Mouse (Mus musculus): ENCODE data around the gene Meltf. TPM values are rescaled to one million over a fixed set of nuclear protein-coding genes. Genes with fewer than 3 reads are reported as not detected.

Meltf gene
- total RNA-seq, 2 experiments from 2014 or later, result 0.07 TPM; not detected in 1

- intact Hi-C loops (cut with DNase I), result no loop called here
- DNase-seq, result no peak
These were observed 5.3 kb downstream of the Meltf start for GRCm38 (mm10) chr16:31883902-31884301.

- intact Hi-C loops (cut with DNase I), result no loop called here
- DNase-seq, result no peak
These were observed 12.3 kb downstream of the Meltf start for GRCm38 (mm10) chr16:31890907-31891306.

- intact Hi-C loops (cut with DNase I), result no loop called here
- DNase-seq, result no peak
These were observed 15.0 kb downstream of the Meltf start for GRCm38 (mm10) chr16:31893396-31894141.

GRCm38 (mm10) chr16:31896971-31897774 is 18.6 kb downstream of the Meltf start:
- peak in 1 of 2 experiments; percentile 38 for DNase-seq
- intact Hi-C loops (cut with DNase I), result no loop called here

GRCm38 (mm10) chr16:31898546-31899326 is 20.1 kb downstream of the Meltf start:
- intact Hi-C loops (cut with DNase I), result no loop called here
- no peak for DNase-seq

GRCm38 (mm10) chr16:31901886-31902285 is 23.3 kb downstream of the Meltf start:
- intact Hi-C loops (cut with DNase I), result no loop called here
- no peak for DNase-seq

GRCm38 (mm10) chr16:31903239-31903638 is 24.6 kb downstream of the Meltf start:
- no peak for DNase-seq
- intact Hi-C loops (cut with DNase I), result no loop called here

- DNase-seq, result no peak
- intact Hi-C loops (cut with DNase I), result no loop called here
These were observed 26.7 kb downstream of the Meltf start for GRCm38 (mm10) chr16:31905331-31905730.

- no peak for DNase-seq
- intact Hi-C loops (cut with DNase I), result no loop called here
These were observed 27.5 kb downstream of the Meltf start for GRCm38 (mm10) chr16:31905891-31906825.

GRCm38 (mm10) chr16:31906896-31907295 is 28.3 kb downstream of the Meltf start:
- intact Hi-C loops (cut with DNase I), result no loop called here
- DNase-seq, result peak; percentile 40 to 59

- intact Hi-C loops (cut with DNase I), result no loop called here
- no peak for DNase-seq
These were observed 30.3 kb downstream of the Meltf start for GRCm38 (mm10) chr16:31908959-31909358.

- DNase-seq, result no peak
- intact Hi-C loops (cut with DNase I), result no loop called here
These were observed 31.8 kb downstream of the Meltf start for GRCm38 (mm10) chr16:31910281-31910847.

- intact Hi-C loops (cut with DNase I), result loop anchor here (1.0 to 5.0 kb wide), 3 partner anchors 39 to 459 kb away; partner anchors contain the start of gene Meltf
- no peak for DNase-seq
These were observed 39.2 kb downstream of the Meltf start for GRCm38 (mm10) chr16:31917776-31918175.

GRCm38 (mm10) chr16:31918248-31918724 is 39.7 kb downstream of the Meltf start:
- DNase-seq, result peak; percentile 70 to 85
- intact Hi-C loops (cut with DNase I), result loop anchor here (1.0 to 5.0 kb wide), 3 partner anchors 40 to 459 kb away; partner anchors contain the start of gene Meltf

- intact Hi-C loops (cut with DNase I), result no loop called here
- DNase-seq, result no peak
These were observed 45.8 kb downstream of the Meltf start for GRCm38 (mm10) chr16:31924368-31924767.

- DNase-seq, result no peak
- intact Hi-C loops (cut with DNase I), result no loop called here
These were observed 47.5 kb downstream of the Meltf start for GRCm38 (mm10) chr16:31926091-31926490.

- DNase-seq, result no peak
- intact Hi-C loops (cut with DNase I), result no loop called here
These were observed 48.1 kb downstream of the Meltf start for GRCm38 (mm10) chr16:31926547-31927182.

- intact Hi-C loops (cut with DNase I), result no loop called here
- DNase-seq, result no peak
These were observed 48.8 kb downstream of the Meltf start for GRCm38 (mm10) chr16:31927412-31927811.

GRCm38 (mm10) chr16:31931330-31931729 is 52.7 kb downstream of the Meltf start:
- intact Hi-C loops (cut with DNase I), result no loop called here
- DNase-seq, result no peak
